ENCODE assay signal across 20 mouse cellular contexts in genomic region chr2:67976488-67976887, GRCm38 (mm10).
DNase-seq lines count a peak whose midpoint lies in the region; ATAC-seq lines count a peak whose summit lies in the region.
"Had no signal": no experiment of that assay in that cellular context is flagged by ENCODE, and none has a peak within 500 bp of the region (broad histone marks: within the 10 kb centered on the region; RNA-seq: fewer than 3 reads in every experiment).

No protein-coding gene starts in this region.

- H3K9ac ChIP-seq in midbrain, embryonic 16.5 days (ENCODE audit: low read depth, low read length): no peak overlapping the region
- H3K9ac ChIP-seq: embryonic facial prominence, embryonic 13.5 days; forebrain, embryonic 12.5 days; heart, embryonic 12.5 days; hindbrain, embryonic 14.5 days had no signal

- H3K36me3 ChIP-seq in midbrain, embryonic 16.5 days (ENCODE audit: control insufficient read depth, insufficient read depth, low read length): no peaks in the 10 kb centered on the region
- H3K36me3 ChIP-seq: embryonic facial prominence, embryonic 13.5 days; forebrain, embryonic 12.5 days; heart, embryonic 12.5 days; hindbrain, embryonic 10.5 days had no signal

- no peaks in the 10 kb centered on the region for H3K9me3 ChIP-seq in midbrain, embryonic 16.5 days (replicated peaks; ENCODE audit: control insufficient read depth, low read length, poor library complexity, severe bottlenecking)
- H3K9me3 ChIP-seq: embryonic facial prominence, embryonic 13.5 days; forebrain, embryonic 12.5 days; heart, embryonic 12.5 days; hindbrain, embryonic 10.5 days had no signal

- H3K27me3 ChIP-seq in midbrain, embryonic 16.5 days (ENCODE audit: control insufficient read depth, insufficient read depth, low read depth, low read length): no peaks in the 10 kb centered on the region
- H3K27me3 ChIP-seq: CH12.LX; embryonic facial prominence, embryonic 13.5 days; forebrain, embryonic 12.5 days; heart, embryonic 12.5 days had no signal

- ATAC-seq in midbrain, embryonic 16.5 days: no peak
- ATAC-seq: forebrain, embryonic 16.5 days had no signal

- H3K27ac ChIP-seq in midbrain, embryonic 16.5 days (ENCODE audit: low read length): no peak overlapping the region
- H3K27ac ChIP-seq: embryonic facial prominence, embryonic 13.5 days; forebrain, embryonic 12.5 days; gastrocnemius, adult 2 months; hindbrain, embryonic 10.5 days; hindbrain, embryonic 14.5 days had no signal

- WGBS in midbrain, embryonic 16.5 days: 93% methylated on average over 4 of the region's 4 CpGs

- no peaks in the 10 kb centered on the region for H3K4me1 ChIP-seq in midbrain, embryonic 16.5 days (ENCODE audit: control insufficient read depth, insufficient read depth, low read length)
- H3K4me1 ChIP-seq: heart, embryonic 12.5 days had no signal

- H3K4me2 ChIP-seq in midbrain, embryonic 16.5 days (ENCODE audit: low read length): no peak overlapping the region
- H3K4me2 ChIP-seq: embryonic facial prominence, embryonic 13.5 days; forebrain, embryonic 12.5 days; heart, embryonic 12.5 days; hindbrain, embryonic 14.5 days had no signal

- no peak overlapping the region for H3K4me3 ChIP-seq in midbrain, embryonic 16.5 days (ENCODE audit: low read depth, low read length)
- H3K4me3 ChIP-seq: embryonic facial prominence, embryonic 13.5 days; forebrain, embryonic 12.5 days; gastrocnemius, adult 2 months; heart, embryonic 12.5 days; hindbrain, embryonic 10.5 days had no signal

- DNase-seq in adrenal gland, adult 2 months: peak; percentile 10
- no peak for DNase-seq in adrenal gland, adult 8-10 months
- DNase-seq in left cerebral cortex, adult 18-20 months (ENCODE audit: low spot score in 2 of 2): peak; percentile 12 to 34
- no peak for DNase-seq in left cerebral cortex, adult 9 months (ENCODE audit: low spot score in 2 of 2)
- peak; percentile 8 for DNase-seq in right cerebral cortex, postnatal 25 days
- no peak for DNase-seq in right cerebral cortex, postnatal 14 days
- no peak for DNase-seq in urinary bladder, adult 2 months (ENCODE audit: low spot score)
- DNase-seq: cerebellum, adult 18-20 months; cerebellum, adult 9-11 months; cerebellum, postnatal 36 days; gastrocnemius, adult 2 months; gastrocnemius, postnatal 25 days had no signal

Comparison
In these comparisons a context has a peak if more than half of its experiments do, and no peak if none do; other contexts are left out.
1. DNase-seq: peak in adrenal gland, adult 2 months (single experiment), left cerebral cortex, adult 18-20 months (2 of 2) and right cerebral cortex, postnatal 25 days (single experiment); none in adrenal gland, adult 8-10 months (single experiment), left cerebral cortex, adult 9 months (0 of 2), right cerebral cortex, postnatal 14 days (single experiment) and urinary bladder, adult 2 months (single experiment).